Mouse (Mus musculus): ENCODE measurements at regions not wholly inside any gene's neighbourhood (a gene's known extent, or its start where the extent isn't known, plus 50 kb on each side); places are given as distances from the start of the nearest gene placed in this dataset.
"Not testable (repeated sequence)": the region's sequence is repeated elsewhere in the genome, so short reads cannot be mapped to it uniquely, and the experiment has no call there.

GRCm38 (mm10) chr2:114411940-114412715 is 210.9 kb upstream of the Zfp770 start:
- Histone ChIP-seq H3K9me3 (ENCODE audit: control insufficient read depth, low read length) (no peaks in the 10 kb centered on the region), H3K4me1 (replicated peaks; ENCODE audit: control insufficient read depth, insufficient read depth, low read length) (no peaks in the 10 kb centered on the region), H3K27me3 (ENCODE audit: control insufficient read depth, insufficient read depth, low read length) (no peaks in the 10 kb centered on the region), H3K9ac (no peak overlapping the region), H3K36me3 (replicated peaks; ENCODE audit: control insufficient read depth, insufficient read depth) (no peaks in the 10 kb centered on the region), H3K4me3 (replicated peaks; ENCODE audit: low read length) (no peak overlapping the region), H3K4me2 (replicated peaks) (no peak overlapping the region), H3K27ac (no peak overlapping the region)
- DNase-seq (ENCODE audit: low spot score) (no peak), ATAC-seq (ENCODE audit: low FRiP score) (no peak)
- 61% methylated on average over 17 of the region's 17 CpGs for WGBS

DNA sequence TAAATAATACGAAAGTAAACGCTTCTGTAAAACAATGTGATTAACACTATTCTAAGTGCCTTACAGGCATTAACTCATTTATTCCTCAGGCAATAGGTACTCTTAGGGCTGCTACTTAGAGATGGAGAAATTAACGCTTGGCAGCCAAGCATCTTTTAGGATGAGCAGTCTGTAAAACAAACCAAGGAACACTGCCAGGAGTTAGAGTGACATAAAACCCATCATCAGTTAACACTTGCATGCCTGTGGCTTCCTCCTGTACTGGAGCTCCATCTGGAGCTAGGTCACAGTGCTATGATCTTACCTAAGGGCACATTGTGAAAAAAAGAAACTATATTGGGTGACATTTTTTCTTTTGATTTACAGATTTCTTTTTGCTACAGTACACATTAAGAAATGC is 209.4 kb upstream of the Zfp770 start:
- ATAC-seq (ENCODE audit: low FRiP score) (no peak), DNase-seq (ENCODE audit: low spot score) (no peak)
- 84% methylated on average over 3 of the region's 3 CpGs for WGBS
- no peak overlapping the region for H3K9ac ChIP-seq
- no peak overlapping the region for H3K4me2 ChIP-seq (replicated peaks)
- H3K4me3 ChIP-seq (replicated peaks; ENCODE audit: low read length) = no peak overlapping the region
- H3K4me1 ChIP-seq (replicated peaks; ENCODE audit: control insufficient read depth, insufficient read depth, low read length) = no peaks in the 10 kb centered on the region
- no peaks in the 10 kb centered on the region for H3K9me3 ChIP-seq (ENCODE audit: control insufficient read depth, low read length)
- H3K36me3 ChIP-seq (replicated peaks; ENCODE audit: control insufficient read depth, insufficient read depth) = no peaks in the 10 kb centered on the region
- H3K27me3 ChIP-seq (ENCODE audit: control insufficient read depth, insufficient read depth, low read length) = no peaks in the 10 kb centered on the region
- H3K27ac ChIP-seq = no peak overlapping the region

DNA sequence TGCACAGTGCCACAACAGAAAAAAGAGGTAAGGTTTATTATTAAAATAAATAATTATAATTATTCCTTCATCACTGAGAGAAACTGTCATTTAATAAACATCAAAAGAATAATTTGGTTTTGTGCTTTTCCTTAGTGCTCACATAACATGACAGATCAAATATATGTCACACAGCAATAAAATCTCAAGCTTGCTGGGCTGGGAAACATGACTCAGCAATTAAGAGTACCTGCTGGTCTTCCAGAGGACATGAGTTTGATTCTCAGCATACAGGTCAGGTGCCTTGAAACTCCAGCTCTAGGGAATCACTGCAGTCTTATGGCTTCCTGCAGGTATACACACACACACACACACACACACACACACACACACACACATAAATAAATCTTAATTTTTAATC is 208.3 kb upstream of the Zfp770 start:
- no peak overlapping the region for H3K27ac ChIP-seq
- ATAC-seq (ENCODE audit: low FRiP score) (no peak), DNase-seq (ENCODE audit: low spot score) (no peak)

GRCm38 (mm10) chr2:114407408-114407807 is 206.1 kb upstream of the Zfp770 start:
- Histone ChIP-seq H3K36me3 (replicated peaks; ENCODE audit: control insufficient read depth, insufficient read depth) (no peaks in the 10 kb centered on the region), H3K9me3 (ENCODE audit: control insufficient read depth, low read length) (no peaks in the 10 kb centered on the region), H3K4me1 (replicated peaks; ENCODE audit: control insufficient read depth, insufficient read depth, low read length) (no peaks in the 10 kb centered on the region), H3K9ac (no peak overlapping the region), H3K27me3 (ENCODE audit: control insufficient read depth, insufficient read depth, low read length) (no peaks in the 10 kb centered on the region), H3K27ac (no peak overlapping the region), H3K4me2 (replicated peaks) (no peak overlapping the region), H3K4me3 (replicated peaks; ENCODE audit: low read length) (no peak overlapping the region)
- ATAC-seq (ENCODE audit: low FRiP score) = no peak
- 70% methylated on average over 5 of the region's 5 CpGs for WGBS
- no peak for DNase-seq (ENCODE audit: low spot score)

More for the DNA sequence above, 208.3 kb upstream of the Zfp770 start:
- H3K9me3 ChIP-seq (ENCODE audit: control insufficient read depth, low read length) = no peaks in the 10 kb centered on the region
- no peaks in the 10 kb centered on the region for H3K27me3 ChIP-seq (ENCODE audit: control insufficient read depth, insufficient read depth, low read length)
- no peaks in the 10 kb centered on the region for H3K36me3 ChIP-seq (replicated peaks; ENCODE audit: control insufficient read depth, insufficient read depth)
- no peak overlapping the region for H3K9ac ChIP-seq
- H3K4me1 ChIP-seq (replicated peaks; ENCODE audit: control insufficient read depth, insufficient read depth, low read length) = no peaks in the 10 kb centered on the region
- H3K4me2 ChIP-seq (replicated peaks) = no peak overlapping the region
- H3K4me3 ChIP-seq (replicated peaks; ENCODE audit: low read length) = no peak overlapping the region

DNA sequence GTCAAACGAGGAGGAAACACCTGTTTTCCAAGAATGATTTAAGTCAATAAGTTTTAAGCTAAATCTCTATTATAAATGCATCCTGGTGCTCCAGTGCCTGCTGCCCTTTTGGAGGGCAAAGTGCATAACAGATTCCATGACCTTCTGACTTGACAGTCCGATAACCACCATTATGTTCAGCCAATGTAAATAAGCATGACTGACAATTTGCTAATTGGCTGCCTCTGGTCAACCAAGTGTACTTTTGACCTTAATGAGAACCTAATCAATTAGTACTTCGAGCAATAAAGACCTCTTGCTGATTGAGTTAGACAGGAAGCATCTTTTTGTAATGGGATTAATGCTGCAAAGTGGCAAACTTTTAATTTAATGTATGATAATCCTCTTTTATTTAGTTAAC is 183.3 kb upstream of the Zfp770 start:
- 20% methylated on average over 3 of the region's 3 CpGs for WGBS
- Histone ChIP-seq H3K9me3 (ENCODE audit: control insufficient read depth, low read length) (no peaks in the 10 kb centered on the region), H3K27me3 (ENCODE audit: control insufficient read depth, insufficient read depth, low read length) (no peaks in the 10 kb centered on the region), H3K4me2 (replicated peaks) (no peak overlapping the region), H3K36me3 (replicated peaks; ENCODE audit: control insufficient read depth, insufficient read depth) (no peaks in the 10 kb centered on the region), H3K4me3 (replicated peaks; ENCODE audit: low read length) (no peak overlapping the region), H3K9ac (no peak overlapping the region), H3K27ac (no peak overlapping the region), H3K4me1 (replicated peaks; ENCODE audit: control insufficient read depth, insufficient read depth, low read length) (no peaks in the 10 kb centered on the region)
- no peak for DNase-seq (ENCODE audit: low spot score)
- ATAC-seq (ENCODE audit: low FRiP score) = no peak

DNA sequence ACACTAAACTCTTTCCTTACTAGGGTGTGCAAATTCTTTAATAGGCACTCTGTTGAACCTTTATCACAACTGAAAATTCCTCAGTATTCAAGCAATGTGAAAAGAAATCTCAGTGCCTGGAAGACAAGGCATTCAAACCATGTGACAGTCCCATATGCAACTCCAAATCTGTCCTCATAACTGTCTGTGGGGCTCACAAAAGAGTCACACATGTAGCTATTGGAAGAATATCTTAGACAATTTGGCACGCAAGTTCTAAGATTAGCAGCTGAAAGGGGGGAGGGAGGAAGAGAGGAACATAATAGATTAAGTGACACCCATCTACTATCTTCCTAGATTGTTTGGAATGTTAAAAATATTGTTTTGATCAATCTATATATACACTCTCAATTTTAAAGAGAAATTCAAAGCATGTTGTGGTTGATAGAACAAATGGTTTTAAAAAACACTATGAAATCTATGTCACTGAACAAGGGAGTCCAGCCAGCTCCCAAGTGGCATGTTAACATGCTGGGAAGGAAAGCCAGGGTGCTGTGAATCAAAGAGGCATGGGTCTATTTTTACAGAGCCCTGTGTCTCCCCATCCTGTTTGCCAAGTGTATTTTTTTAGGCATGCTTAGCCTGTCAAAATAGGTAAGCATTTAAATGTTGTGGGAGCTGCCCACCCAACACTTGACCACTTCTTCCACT is 177.7 kb upstream of the Zfp770 start:
- ATAC-seq (ENCODE audit: low FRiP score) (no peak), DNase-seq (ENCODE audit: low spot score) (no peak)

DNA sequence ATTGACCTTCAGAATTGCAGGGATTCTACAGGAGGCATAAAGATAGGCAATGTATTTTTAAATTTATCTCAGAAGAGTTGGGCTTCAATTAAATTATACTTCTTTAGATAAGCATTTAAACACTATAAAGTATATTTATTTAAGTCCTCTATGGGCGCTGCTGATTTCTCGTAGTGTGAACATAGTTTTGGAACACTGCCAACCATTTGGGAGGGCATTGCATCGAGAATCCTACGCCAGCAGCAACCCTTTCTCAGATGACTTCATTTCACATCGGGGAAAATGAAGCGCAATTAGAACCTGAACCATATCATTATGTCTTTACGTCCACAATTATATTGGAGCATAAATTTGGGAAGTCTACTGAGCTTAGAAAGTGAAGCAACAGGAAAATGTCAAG is 172.2 kb upstream of the Zfp770 start:
- WGBS = 75% methylated on average over 7 of the region's 7 CpGs
- DNase-seq (ENCODE audit: low spot score) = no peak

More for the DNA sequence above, 177.7 kb upstream of the Zfp770 start:
- Histone ChIP-seq H3K27me3 (ENCODE audit: control insufficient read depth, insufficient read depth, low read length) (no peaks in the 10 kb centered on the region), H3K4me3 (replicated peaks; ENCODE audit: low read length) (no peak overlapping the region), H3K36me3 (replicated peaks; ENCODE audit: control insufficient read depth, insufficient read depth) (no peaks in the 10 kb centered on the region), H3K4me1 (replicated peaks; ENCODE audit: control insufficient read depth, insufficient read depth, low read length) (no peaks in the 10 kb centered on the region), H3K9ac (no peak overlapping the region), H3K4me2 (replicated peaks) (no peak overlapping the region), H3K27ac (no peak overlapping the region), H3K9me3 (ENCODE audit: control insufficient read depth, low read length) (no peaks in the 10 kb centered on the region)
- WGBS = 86% methylated on average over 1 of the region's 1 CpGs

DNA sequence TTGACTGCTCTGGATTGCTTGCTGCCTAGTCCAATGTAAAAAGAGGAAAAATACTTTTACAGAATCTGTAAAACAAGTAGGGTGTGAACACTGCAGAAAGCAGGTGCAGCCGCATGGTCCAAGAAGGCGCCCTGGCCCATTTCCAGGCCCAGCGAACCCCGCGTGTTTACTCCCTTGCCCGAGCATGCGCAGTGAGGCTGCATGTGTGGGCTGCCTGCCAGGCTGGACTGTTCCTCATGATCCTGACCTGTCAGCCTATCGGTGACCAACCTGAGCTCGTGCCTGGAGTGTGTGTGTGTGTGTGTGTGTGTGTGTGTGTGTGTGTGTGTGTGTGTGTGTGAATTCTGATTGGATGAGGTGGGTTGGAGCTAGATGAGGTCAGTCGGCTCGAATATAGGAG is 152.6 kb upstream of the Zfp770 start:
- H3K27me3 ChIP-seq (ENCODE audit: control insufficient read depth, insufficient read depth, low read length); H3K36me3 ChIP-seq (replicated peaks; ENCODE audit: control insufficient read depth, insufficient read depth); H3K9me3 ChIP-seq (ENCODE audit: control insufficient read depth, low read length); H3K4me1 ChIP-seq (replicated peaks; ENCODE audit: control insufficient read depth, insufficient read depth, low read length); H3K27ac ChIP-seq; ATAC-seq (ENCODE audit: low FRiP score); H3K4me2 ChIP-seq (replicated peaks); H3K4me3 ChIP-seq (replicated peaks; ENCODE audit: low read length); DNase-seq (ENCODE audit: low spot score); H3K9ac ChIP-seq: not testable (repeated sequence)
- WGBS = 76% methylated on average over 11 of the region's 11 CpGs

More for the DNA sequence above, 172.2 kb upstream of the Zfp770 start:
- no peaks in the 10 kb centered on the region for H3K27me3 ChIP-seq (ENCODE audit: control insufficient read depth, insufficient read depth, low read length)
- no peaks in the 10 kb centered on the region for H3K9me3 ChIP-seq (ENCODE audit: control insufficient read depth, low read length)
- no peak overlapping the region for H3K27ac ChIP-seq
- H3K4me1 ChIP-seq (replicated peaks; ENCODE audit: control insufficient read depth, insufficient read depth, low read length) = no peaks in the 10 kb centered on the region
- H3K4me2 ChIP-seq (replicated peaks) = no peak overlapping the region
- H3K36me3 ChIP-seq (replicated peaks; ENCODE audit: control insufficient read depth, insufficient read depth) = no peaks in the 10 kb centered on the region
- no peak overlapping the region for H3K4me3 ChIP-seq (replicated peaks; ENCODE audit: low read length)
- ATAC-seq (ENCODE audit: low FRiP score) = no peak
- H3K9ac ChIP-seq = no peak overlapping the region

- Histone ChIP-seq H3K36me3 (replicated peaks; ENCODE audit: control insufficient read depth, insufficient read depth) (no peaks in the 10 kb centered on the region), H3K27me3 (ENCODE audit: control insufficient read depth, insufficient read depth, low read length) (no peaks in the 10 kb centered on the region), H3K4me1 (replicated peaks; ENCODE audit: control insufficient read depth, insufficient read depth, low read length) (no peaks in the 10 kb centered on the region), H3K9me3 (ENCODE audit: control insufficient read depth, low read length) (no peaks in the 10 kb centered on the region), H3K4me3 (replicated peaks; ENCODE audit: low read length) (no peak overlapping the region), H3K9ac (no peak overlapping the region), H3K4me2 (replicated peaks) (peak overlapping the region; percentile 30), H3K27ac (no peak overlapping the region)
- 77% methylated on average over 9 of the region's 9 CpGs for WGBS
- DNase-seq (ENCODE audit: low spot score) (no peak), ATAC-seq (ENCODE audit: low FRiP score) (no peak; the same call in 1 of the 2 replicates)
Measured at GRCm38 (mm10) chr2:114340578-114341293, 139.5 kb upstream of the Zfp770 start.

Data from hindbrain, embryonic 14.5 days (tissue).